8 mouse cellular contexts compared by ENCODE assay signal in the genomic region with DNA sequence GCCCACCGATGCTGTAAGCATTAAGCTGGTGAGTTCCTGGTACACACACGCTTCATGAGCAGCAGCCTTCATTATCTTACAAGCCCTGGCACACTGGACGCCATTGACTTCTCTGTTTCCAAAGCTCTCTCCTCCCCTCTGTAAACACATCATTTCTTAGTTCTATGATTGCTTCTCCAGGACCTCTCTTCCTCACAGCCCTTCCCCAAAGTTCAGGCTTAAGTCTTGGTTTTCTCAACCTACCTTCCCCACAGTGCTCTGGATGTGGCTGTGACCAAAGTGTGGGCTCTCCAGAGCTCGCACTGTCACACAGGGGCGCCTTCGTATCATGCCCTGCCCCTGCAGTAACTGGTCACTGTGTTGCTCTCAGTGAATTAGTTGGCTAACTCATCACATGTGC. TPM values are rescaled to one million over a fixed set of nuclear protein-coding genes. Genes with fewer than 3 reads are reported as not detected.
DNase-seq lines count a peak whose midpoint lies in the region; ATAC-seq and TF ChIP-seq lines count a peak whose summit lies in the region.

A gene (minus strand): TSS at position 101 of the 400 bp plus-strand sequence.

- no peak within 1 kb of the TSS for H3K27ac ChIP-seq in thymus, adult 2 months (ENCODE audit: control insufficient read depth, insufficient read depth, low read length)
- no peak within 1 kb of the TSS for H3K27ac ChIP-seq in forebrain, embryonic 14.5 days (ENCODE audit: low read depth, low read length)
- H3K27ac ChIP-seq in limb, embryonic 15.5 days = peak within 1 kb of the TSS; percentile 40

- H3K4me2 ChIP-seq in forebrain, embryonic 14.5 days (ENCODE audit: low read length) = no peak within 1 kb of the TSS
- no peak within 1 kb of the TSS for H3K4me2 ChIP-seq in limb, embryonic 15.5 days

- H3K4me1 ChIP-seq in thymus, adult 2 months (replicated peaks; ENCODE audit: control insufficient read depth, insufficient read depth, low read length) = peaks cover 4% of the 10 kb centered on the region; the same call in 1 of the 2 replicates
- H3K4me1 ChIP-seq in forebrain, embryonic 14.5 days (ENCODE audit: control insufficient read depth, insufficient read depth, low read length) = peaks cover 16% of the 10 kb centered on the region
- H3K4me1 ChIP-seq in limb, embryonic 15.5 days = peaks cover 23% of the 10 kb centered on the region

- no peaks in the 10 kb centered on the region for H3K36me3 ChIP-seq in thymus, adult 2 months (ENCODE audit: control insufficient read depth, insufficient read depth, low read length)
- no peaks in the 10 kb centered on the region for H3K36me3 ChIP-seq in forebrain, embryonic 14.5 days (ENCODE audit: control insufficient read depth, insufficient read depth, low read length)
- H3K36me3 ChIP-seq in limb, embryonic 15.5 days = no peaks in the 10 kb centered on the region

- no peaks in the 10 kb centered on the region for H3K9me3 ChIP-seq in forebrain, embryonic 14.5 days (replicated peaks; ENCODE audit: control insufficient read depth, low read length)
- no peaks in the 10 kb centered on the region for H3K9me3 ChIP-seq in limb, embryonic 15.5 days

- no peak within 1 kb of the TSS for H3K9ac ChIP-seq in forebrain, embryonic 14.5 days (ENCODE audit: low read length)
- H3K9ac ChIP-seq in limb, embryonic 15.5 days = no peak within 1 kb of the TSS

- DNase-seq in thymus, adult 2 months = no peak
- DNase-seq in thymus, adult 18-20 months = no peak
- no peak for DNase-seq in forebrain, embryonic 14.5 days (ENCODE audit: low spot score)
- DNase-seq in right cerebral cortex, postnatal 10 days (ENCODE audit: low spot score in 2 of 2) = no peak
- DNase-seq in cerebellum, postnatal 10 days = no peak
- no peak for DNase-seq in c-Kit-positive CD71-positive TER-119-positive erythroid progenitor cells, embryonic 14.5 days (ENCODE audit: low spot score)

- no peak for ATAC-seq in forebrain, embryonic 14.5 days
- no peak for ATAC-seq in hematopoietic stem cell, adult 5-6 weeks (replicated peaks in 1 of 2; ENCODE audit: insufficient read depth in 1 of 2, low FRiP score in 2 of 2, low TSS enrichment in 1 of 2, low read depth in 1 of 2, poor library complexity in 2 of 2, severe bottlenecking in 2 of 2)
- no peak for ATAC-seq in limb, embryonic 15.5 days (ENCODE audit: insufficient number of reproducible peaks, low FRiP score, low TSS enrichment, low read depth)

- 95% methylated on average over 6 of the region's 6 CpGs for WGBS in thymus, adult 2 months
- 93% methylated on average over 6 of the region's 6 CpGs for WGBS in forebrain, embryonic 14.5 days
- 83% methylated on average over 6 of the region's 6 CpGs for WGBS in limb, embryonic 15.5 days

- H3K27me3 ChIP-seq in thymus, adult 2 months (ENCODE audit: control insufficient read depth, insufficient read depth, low read length) = no peaks in the 10 kb centered on the region
- H3K27me3 ChIP-seq in forebrain, embryonic 14.5 days (replicated peaks; ENCODE audit: control insufficient read depth, insufficient read depth, low read length) = no peaks in the 10 kb centered on the region
- no peaks in the 10 kb centered on the region for H3K27me3 ChIP-seq in limb, embryonic 15.5 days

- H3K4me3 ChIP-seq in thymus, adult 2 months (ENCODE audit: control insufficient read depth, insufficient read depth, low read length) = no peak within 1 kb of the TSS
- H3K4me3 ChIP-seq in forebrain, embryonic 14.5 days (ENCODE audit: low read depth, low read length) = no peak within 1 kb of the TSS
- no peak within 1 kb of the TSS for H3K4me3 ChIP-seq in limb, embryonic 15.5 days

- no peak for TF ChIP-seq POLR2A in thymus, adult 2 months (IDR thresholded peaks at IDR 0.05; ENCODE audit: control insufficient read depth, extremely low read depth, insufficient read depth, low read length, poor library complexity)

- no peak for TF ChIP-seq CTCF in thymus, adult 2 months (IDR thresholded peaks at IDR 0.05; ENCODE audit: borderline replicate concordance, control insufficient read depth, extremely low read depth, insufficient read depth, low read length, poor library complexity)

RNA-seq across cellular contexts. Expression of the gene that starts here (rescaled TPM):
- polyA plus RNA-seq in thymus, adult 2 months (2012; rRNA removed) = 120 and 146 TPM in 2 replicates
- 545 and 577 TPM in 2 replicates for polyA plus RNA-seq in forebrain, embryonic 14.5 days (2014; fragmentation: Nextera tagmentation; extraction: Ambion mirVana)
- 91.3 and 100 TPM in 2 replicates for total RNA-seq in hematopoietic stem cell, adult 5-6 weeks (2017)
- polyA plus RNA-seq in limb, embryonic 15.5 days (2015; fragmentation: Nextera tagmentation; extraction: Ambion mirVana) = 463 and 504 TPM in 2 replicates
